Mouse (Mus musculus) hindbrain, postnatal 0 days (tissue): ENCODE data around the gene Prss33. TPM values are rescaled to one million over a fixed set of nuclear protein-coding genes. Genes with fewer than 3 reads are reported as not detected.
A peak's percentile ranks its signal among the peaks of the same experiment; 100 is the strongest.

Source experiments
- ATAC-seq: fragments of 200-750 bp; cut with Nextera tagmentation; 2 replicates; pipeline ENCODE4 v1.8.0; 2017; ENCODE audit warnings: mild to moderate bottlenecking, moderate TSS enrichment, moderate library complexity
- DNase-seq: peaks from one replicate; pipeline ENCODE4 v3.0.0-alpha.2; 2015; ENCODE audit warnings: low spot score
- H3K27ac ChIP-seq: fragments of 300-500 bp; sonication (generic); 2 replicates; pipeline ENCODE4 v1.5.1; 2014; ENCODE audit warnings: mild to moderate bottlenecking
- H3K27me3 ChIP-seq: fragments of 300-500 bp; sonication (generic); 2 replicates; pipeline ENCODE4 v1.6.1; 2014; ENCODE audit warnings: low read length, mixed read lengths; ENCODE audit not compliant: insufficient read depth
- H3K36me3 ChIP-seq: fragments of 300-500 bp; sonication (generic); 2 replicates; pipeline ENCODE4 v1.6.1; 2014; ENCODE audit warnings: low read length, mixed read lengths; ENCODE audit not compliant: insufficient read depth
- H3K4me1 ChIP-seq: fragments of 300-500 bp; sonication (generic); 2 replicates; pipeline ENCODE4 v1.6.1; 2014; ENCODE audit warnings: antibody characterized with exemption, low read length, mixed read lengths; ENCODE audit not compliant: insufficient read depth
- H3K4me2 ChIP-seq: fragments of 300-500 bp; sonication (generic); 2 replicates; pipeline ENCODE4 v1.6.1; 2014; ENCODE audit warnings: low read depth, mild to moderate bottlenecking, low read length, moderate library complexity, mixed read lengths
- H3K4me3 ChIP-seq: fragments of 300-500 bp; sonication (generic); 2 replicates; pipeline ENCODE4 v1.5.1; 2014; ENCODE audit warnings: low read length
- H3K9ac ChIP-seq: fragments of 300-500 bp; sonication (generic); replicated peaks from 2 replicates; pipeline ENCODE4 v1.6.1; 2014; ENCODE audit warnings: mild to moderate bottlenecking, low read length, moderate library complexity, mixed read lengths
- H3K9me3 ChIP-seq: fragments of 300-500 bp; sonication (generic); 2 replicates; pipeline ENCODE4 v1.6.1; 2016; ENCODE audit warnings: low read length, mixed read lengths
- CTCF ChIP-seq: IDR thresholded peaks from 2 replicates; pipeline ENCODE4 v1.5.1; 2016; ENCODE audit warnings: antibody characterized with exemption, control low read depth, low read depth
- WGBS: fragments of 180-500 bp; shearing (Covaris S2); extraction: QIAGEN DNeasy Blood & Tissue Kit; methylation state at CpG from one replicate; pipeline ENCODE4 v1.1.7; 2014; 5-methylcytosine and 5-hydroxymethylcytosine counted together
- polyA plus RNA-seq: library from polyadenylated mRNA; unstranded; fragments of >200 nt; fragmentation: Nextera tagmentation; extraction: Ambion mirVana; gene quantifications from 2 replicates; pipeline ENCODE4 v1.2.1, GENCODE M21; 2015
- total RNA-seq: library from RNA; depleted of rRNA; stranded (reverse); fragments of >200 nt; gene quantifications from 2 replicates; pipeline ENCODE4 v1.2.3, GENCODE M21; 2014

Gene Prss33
- total and polyA plus RNA-seq, 2 experiments from 2014 or later = not detected

DNA sequence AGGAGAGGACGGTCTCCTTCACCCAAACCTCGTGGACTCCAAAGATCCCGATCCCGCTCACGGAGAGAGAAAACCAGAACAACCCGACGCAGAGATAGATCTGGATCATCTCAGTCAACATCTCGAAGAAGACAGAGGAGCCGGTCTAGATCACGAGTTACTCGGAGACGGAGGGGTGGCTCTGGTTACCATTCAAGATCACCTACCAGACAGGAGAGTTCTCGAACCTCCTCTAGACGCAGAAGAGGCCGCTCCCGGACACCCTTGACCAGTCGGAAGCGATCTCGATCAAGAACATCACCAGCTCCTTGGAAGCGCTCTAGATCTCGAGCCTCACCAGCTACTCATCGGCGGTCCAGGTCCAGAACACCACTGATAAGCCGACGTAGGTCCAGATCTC lies 16.6 kb downstream of the Prss33 start:
- WGBS = 98% methylated on average over 25 of the region's 25 CpGs
- Histone ChIP-seq H3K27me3 (no peaks in the 10 kb centered on the region), H3K27ac (no peak overlapping the region), H3K36me3 (peaks cover 89% of the 10 kb centered on the region), H3K4me1 (no peaks in the 10 kb centered on the region), H3K4me3 (no peak overlapping the region), H3K4me2 (no peak overlapping the region), H3K9ac (no peak overlapping the region), H3K9me3 (no peaks in the 10 kb centered on the region)
- DNase-seq = no peak
- TF ChIP-seq CTCF = no peak
- ATAC-seq = no peak

GRCm38 (mm10) chr17:23818579-23818978 lies 17.3 kb downstream of the Prss33 start:
- Histone ChIP-seq H3K9me3 (no peaks in the 10 kb centered on the region), H3K27me3 (no peaks in the 10 kb centered on the region), H3K27ac (no peak overlapping the region), H3K4me1 (no peaks in the 10 kb centered on the region), H3K36me3 (peaks cover 88% of the 10 kb centered on the region), H3K4me2 (no peak overlapping the region), H3K9ac (no peak overlapping the region), H3K4me3 (no peak overlapping the region)
- no peak for ATAC-seq
- no peak for DNase-seq
- 99% methylated on average over 8 of the region's 8 CpGs for WGBS
- no peak for TF ChIP-seq CTCF

GRCm38 (mm10) chr17:23815641-23816040 lies 20.2 kb downstream of the Prss33 start:
- H3K4me3 ChIP-seq = no peak overlapping the region
- no peak overlapping the region for H3K9ac ChIP-seq
- TF ChIP-seq CTCF = no peak
- no peaks in the 10 kb centered on the region for H3K9me3 ChIP-seq
- H3K27ac ChIP-seq = no peak overlapping the region
- H3K27me3 ChIP-seq = no peaks in the 10 kb centered on the region
- no peak for ATAC-seq
- 97% methylated on average over 16 of the region's 16 CpGs for WGBS
- no peaks in the 10 kb centered on the region for H3K4me1 ChIP-seq
- peaks cover 85% of the 10 kb centered on the region for H3K36me3 ChIP-seq
- no peak overlapping the region for H3K4me2 ChIP-seq
- DNase-seq = no peak

DNA sequence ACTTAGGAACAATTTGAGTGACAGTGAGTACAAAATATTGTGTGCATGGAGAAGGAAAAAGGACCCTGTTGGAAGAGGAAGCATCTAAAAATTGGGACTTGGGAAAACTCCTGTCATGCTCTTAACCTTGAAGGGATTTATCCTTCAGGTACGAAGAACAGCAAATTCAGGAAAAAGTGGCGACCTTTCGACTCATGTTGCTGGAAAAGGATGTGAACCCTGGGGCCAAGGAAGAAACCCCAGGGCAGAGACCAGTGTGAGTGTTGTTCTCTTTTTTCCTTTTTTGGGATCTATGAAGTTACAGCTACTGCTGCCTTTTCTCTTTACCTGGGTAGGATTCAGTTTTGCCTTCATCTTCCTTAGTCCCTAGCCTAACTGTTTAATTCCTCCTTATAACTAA lies 27.9 kb downstream of the Prss33 start:
- no peak for DNase-seq
- peaks cover 19% of the 10 kb centered on the region for H3K4me1 ChIP-seq
- no peak overlapping the region for H3K27ac ChIP-seq
- H3K9ac ChIP-seq = no peak overlapping the region
- H3K9me3 ChIP-seq = no peaks in the 10 kb centered on the region
- no peak for TF ChIP-seq CTCF
- H3K4me3 ChIP-seq = no peak overlapping the region
- H3K27me3 ChIP-seq = no peaks in the 10 kb centered on the region
- no peak for ATAC-seq
- H3K36me3 ChIP-seq = peaks cover 43% of the 10 kb centered on the region
- 91% methylated on average over 3 of the region's 3 CpGs for WGBS
- H3K4me2 ChIP-seq = no peak overlapping the region

- H3K4me1 ChIP-seq = peaks cover 19% of the 10 kb centered on the region
- peak overlapping the region; percentile 90 for H3K4me2 ChIP-seq
- no peaks in the 10 kb centered on the region for H3K9me3 ChIP-seq
- TF ChIP-seq CTCF = no peak
- H3K9ac ChIP-seq = no peak overlapping the region
- H3K27ac ChIP-seq = no peak overlapping the region
- no peak for ATAC-seq
- H3K4me3 ChIP-seq = no peak overlapping the region
- peaks cover 35% of the 10 kb centered on the region for H3K36me3 ChIP-seq
- 71% methylated on average over 25 of the region's 25 CpGs for WGBS
- no peaks in the 10 kb centered on the region for H3K27me3 ChIP-seq
- DNase-seq = no peak
These were observed 29.0 kb downstream of the Prss33 start for GRCm38 (mm10) chr17:23806867-23807266.

DNA sequence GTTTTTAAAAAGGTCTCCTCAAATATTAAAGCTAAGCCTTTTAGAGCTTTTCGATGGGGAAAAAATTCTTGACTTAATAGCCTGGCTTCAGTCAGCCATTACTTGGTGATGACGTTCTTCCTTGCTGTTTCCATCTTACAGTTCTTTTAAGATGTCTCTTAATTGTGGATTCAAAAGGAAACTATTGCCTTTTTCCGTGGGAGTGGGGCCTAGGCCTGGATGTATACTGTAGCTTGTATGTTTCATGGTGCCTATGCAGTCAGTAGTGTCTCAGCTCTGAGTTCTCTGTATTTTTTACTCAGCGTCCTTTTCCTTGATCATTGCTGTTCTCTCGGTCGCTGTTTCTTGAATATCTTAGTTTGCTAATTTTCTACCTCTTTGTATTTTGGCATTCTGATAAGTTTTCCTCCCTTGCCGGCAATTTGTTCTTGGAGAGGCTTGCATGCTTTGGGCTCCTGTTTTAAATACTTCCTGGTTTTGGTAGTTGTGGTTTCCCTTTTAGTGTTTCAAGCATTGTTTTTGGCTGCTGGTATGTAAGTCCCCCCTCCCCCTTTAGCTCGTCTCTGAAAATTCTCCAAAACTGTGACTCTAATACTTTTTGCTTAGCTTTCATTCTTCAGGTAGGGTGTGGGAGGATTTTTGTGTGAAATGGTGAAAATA lies 31.3 kb downstream of the Prss33 start:
- ATAC-seq = no peak
- Histone ChIP-seq H3K4me1 (peaks cover 19% of the 10 kb centered on the region), H3K9me3 (no peaks in the 10 kb centered on the region), H3K4me3 (peak overlapping the region; percentile 99), H3K4me2 (peak overlapping the region; percentile 90), H3K9ac (peak overlapping the region; percentile 83), H3K36me3 (peaks cover 16% of the 10 kb centered on the region), H3K27me3 (no peaks in the 10 kb centered on the region), H3K27ac (0 out of 2 replicates have a peak overlapping the region, but pooled peaks have one; percentile 98)
- DNase-seq = no peak
- TF ChIP-seq CTCF = no peak
- 3% methylated on average over 8 of the region's 8 CpGs for WGBS

DNA sequence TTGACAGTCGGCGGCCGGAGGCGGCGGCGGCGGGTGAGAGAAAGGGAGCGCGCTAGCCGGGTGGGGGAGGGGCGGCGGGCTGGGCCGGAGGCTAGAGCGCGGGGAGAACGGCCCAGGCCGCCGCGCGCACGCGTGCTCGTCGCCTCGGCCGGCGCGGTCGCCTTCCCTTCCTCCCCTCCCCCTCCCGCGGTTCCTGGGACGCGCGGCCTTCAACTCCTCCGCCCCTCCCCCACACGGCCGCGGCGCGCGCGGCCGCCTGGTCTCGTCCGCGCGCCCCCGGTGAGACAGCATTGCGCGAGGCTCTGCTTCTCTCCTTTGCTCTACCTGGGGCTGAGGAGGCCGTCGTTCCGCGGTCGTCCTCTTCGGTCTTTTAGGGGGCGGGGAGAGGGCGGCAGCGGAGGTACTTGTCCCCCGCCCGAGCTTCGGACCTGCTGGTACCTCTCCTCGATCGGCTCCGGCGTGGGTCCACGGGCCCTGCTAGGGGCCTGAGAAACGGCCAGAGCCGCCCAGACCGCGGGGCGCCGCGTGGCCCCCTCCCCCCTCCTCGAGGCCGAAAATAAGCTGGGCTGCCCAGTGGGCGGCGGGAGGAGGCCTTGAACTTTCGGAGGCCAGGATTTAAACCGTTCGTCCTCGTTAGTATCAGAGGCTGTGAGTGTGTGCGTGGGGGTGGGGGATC lies 32.4 kb downstream of the Prss33 start:
- WGBS = 2% methylated on average over 49 of the region's 83 CpGs
- Histone ChIP-seq H3K4me2 (peak overlapping the region; percentile 90), H3K27ac (peak overlapping the region; percentile 98), H3K4me3 (peak overlapping the region; percentile 99), H3K4me1 (peaks cover 19% of the 10 kb centered on the region), H3K9ac (peak overlapping the region; percentile 83), H3K36me3 (peaks cover 6% of the 10 kb centered on the region), H3K9me3 (no peaks in the 10 kb centered on the region), H3K27me3 (no peaks in the 10 kb centered on the region)
- ATAC-seq (peak; percentile 56), DNase-seq (peak; percentile 92)
- TF ChIP-seq CTCF = no peak
